Mouse (Mus musculus): ENCODE data around the gene Tmed8. TPM values are rescaled to one million over a fixed set of nuclear protein-coding genes. Genes with fewer than 3 reads are reported as not detected.
A peak's percentile ranks its signal among the peaks of the same experiment; 100 is the strongest.
"Not testable (repeated sequence)": the region's sequence is repeated elsewhere in the genome, so short reads cannot be mapped to it uniquely, and the experiment has no call there.

The Tmed8 gene
- total RNA-seq, 2 experiments from 2014 or later = 29.4 to 30.4 TPM

- no peak for DNase-seq
Observed at GRCm38 (mm10) chr12:87158099-87158498, 42.2 kb downstream of the Tmed8 start.

GRCm38 (mm10) chr12:87157361-87157760, 42.9 kb downstream of the Tmed8 start:
- no peak for DNase-seq

- DNase-seq = not testable (repeated sequence)
Observed at GRCm38 (mm10) chr12:87154448-87154847, 45.8 kb downstream of the Tmed8 start.

- no peak for DNase-seq
Observed at GRCm38 (mm10) chr12:87149471-87149870, 50.8 kb downstream of the Tmed8 start.

GRCm38 (mm10) chr12:87148136-87148535, 52.1 kb downstream of the Tmed8 start:
- DNase-seq = no peak

GRCm38 (mm10) chr12:87147395-87148089, 52.7 kb downstream of the Tmed8 start, which contains the start of gene Pomt2:
Gene Pomt2 (minus strand): TSS chr12:87147968.
- peak; percentile 93 to 94 for DNase-seq

GRCm38 (mm10) chr12:87146966-87147365, 53.3 kb downstream of the Tmed8 start, which contains the start of gene Gstz1:
Gene Gstz1 (plus strand): TSS chr12:87147165.
- peak; percentile 86 to 87 for DNase-seq

GRCm38 (mm10) chr12:87142156-87142555, 58.1 kb downstream of the Tmed8 start:
- DNase-seq = no peak

GRCm38 (mm10) chr12:87138768-87139167, 61.5 kb downstream of the Tmed8 start:
- DNase-seq = no peak

GRCm38 (mm10) chr12:87138342-87138701, 61.9 kb downstream of the Tmed8 start:
- no peak for DNase-seq

GRCm38 (mm10) chr12:87137439-87138341, 62.6 kb downstream of the Tmed8 start:
- DNase-seq = no peak

- DNase-seq = no peak
Observed at GRCm38 (mm10) chr12:87132784-87133183, 67.5 kb downstream of the Tmed8 start.

- DNase-seq = no peak
Observed at GRCm38 (mm10) chr12:87132210-87132609, 68.0 kb downstream of the Tmed8 start.

GRCm38 (mm10) chr12:87131619-87132018, 68.6 kb downstream of the Tmed8 start:
- no peak for DNase-seq

- no peak for DNase-seq
Observed at GRCm38 (mm10) chr12:87131181-87131580, 69.1 kb downstream of the Tmed8 start.

- DNase-seq = no peak
Observed at GRCm38 (mm10) chr12:87130224-87130623, 70.0 kb downstream of the Tmed8 start.

GRCm38 (mm10) chr12:87127256-87127655, 73.0 kb downstream of the Tmed8 start:
- no peak for DNase-seq

GRCm38 (mm10) chr12:87121918-87122589, 78.2 kb downstream of the Tmed8 start:
- no peak for DNase-seq
